Mouse (Mus musculus) adrenal gland, postnatal 4 days (tissue): ENCODE measurements at regions not wholly inside any gene's neighbourhood (a gene's known extent, or its start where the extent isn't known, plus 50 kb on each side); places are given as distances from the start of the nearest gene placed in this dataset.

Experiments used
- DNase-seq, 2 experiments: peaks; one replicate each; pipeline ENCODE4 v3.0.0; 2021 to 2022; ENCODE audit warnings: low spot score in 2 of 2, mixed read lengths in 2 of 2

DNA sequence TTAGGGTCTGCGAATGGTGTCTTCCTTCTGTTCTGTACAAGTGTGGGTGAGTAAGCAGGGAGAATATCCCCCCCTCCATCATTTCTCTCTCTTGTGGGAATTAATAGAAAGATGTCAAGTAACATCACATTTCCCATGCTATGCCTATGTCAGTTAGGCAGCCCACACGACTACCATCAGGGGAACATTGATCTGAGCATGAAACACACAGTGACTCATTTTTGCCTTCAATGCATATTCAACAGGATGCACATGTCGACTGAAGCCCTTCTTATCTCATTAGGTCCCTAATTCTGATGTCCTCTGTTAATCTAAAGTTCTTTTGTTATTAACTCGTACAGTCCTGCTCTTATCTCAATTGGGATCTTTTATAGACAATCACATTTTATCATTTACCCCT, 60.4 kb upstream of the Samsn1 start:
- DNase-seq = no peak

DNA sequence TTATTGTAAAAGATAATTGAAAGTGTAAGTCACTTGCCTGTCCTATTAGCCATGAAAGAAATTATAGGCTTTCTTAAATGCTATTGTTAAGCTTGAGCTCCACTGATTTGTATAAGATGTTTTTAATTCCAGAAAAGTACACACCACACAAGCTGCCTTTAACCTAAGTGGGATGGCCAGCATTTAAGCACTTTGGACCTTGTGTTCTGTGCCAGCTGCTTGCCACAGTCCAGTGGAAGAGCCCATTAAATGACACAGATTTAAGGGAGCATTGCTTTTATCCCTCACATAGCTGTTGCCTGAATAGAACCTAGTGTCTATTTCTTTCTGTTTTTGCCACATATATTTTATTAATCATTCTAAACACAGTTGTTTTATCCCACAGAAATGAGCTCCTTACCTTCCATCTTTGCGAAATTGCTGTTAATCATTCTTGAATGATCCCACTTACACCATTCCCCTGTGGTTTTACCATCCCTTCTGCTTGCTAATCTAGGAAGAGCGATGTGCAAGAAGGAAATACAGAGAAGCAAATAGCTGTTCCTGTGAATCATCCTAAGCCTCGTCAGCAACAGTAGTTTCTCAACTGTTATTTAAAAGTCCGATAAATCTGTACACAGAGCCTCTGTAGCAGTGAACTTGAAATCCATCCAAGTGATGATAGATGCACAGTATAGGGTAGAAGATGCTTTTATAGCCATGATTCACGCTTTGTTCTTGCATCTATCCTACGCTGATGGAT, 57.9 kb upstream of the Samsn1 start:
- DNase-seq = no peak

GRCm38 (mm10) chr16:76078219-76078618, 56.1 kb upstream of the Samsn1 start:
- no peak for DNase-seq

DNA sequence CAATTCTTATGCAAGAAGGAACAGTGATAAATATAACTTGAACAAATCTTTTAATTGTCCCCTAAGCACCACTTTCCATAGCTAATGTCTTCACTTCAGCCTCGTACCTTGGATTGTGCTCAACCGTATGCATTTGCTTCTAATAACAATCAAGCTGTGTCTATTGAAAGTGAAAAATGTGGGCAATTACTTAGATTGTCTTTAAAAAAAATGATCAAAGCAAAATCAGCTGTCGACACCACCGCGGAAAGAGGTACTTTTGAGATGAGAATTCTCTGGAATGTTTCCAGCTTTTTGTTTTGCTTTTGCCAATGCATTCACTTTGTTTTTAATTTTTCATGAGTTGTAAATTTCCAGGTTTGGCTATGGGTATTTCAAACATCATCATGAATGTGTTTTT, 54.1 kb upstream of the Samsn1 start:
- DNase-seq = no peak
